Mouse (Mus musculus): ENCODE data around the gene Esrrg.

Gene Esrrg

DNA sequence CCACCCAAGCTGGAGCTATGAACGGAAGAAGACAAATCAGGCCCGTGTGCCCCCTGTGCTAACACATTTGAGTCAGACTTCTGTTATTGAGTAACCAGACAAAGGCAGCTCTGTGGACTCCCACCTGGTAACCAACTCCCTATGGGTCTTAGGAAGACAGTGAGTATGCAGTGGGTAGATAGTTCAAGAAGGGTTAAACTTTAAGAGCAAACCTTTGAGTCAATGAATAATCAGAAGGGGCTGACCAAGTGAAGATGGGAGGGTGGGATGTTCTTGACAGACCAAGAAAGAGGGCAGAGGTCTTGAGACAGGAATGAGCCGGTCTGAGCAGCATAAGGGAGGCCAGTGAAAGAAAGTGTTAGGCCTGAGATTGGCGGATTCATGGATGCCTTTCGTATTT is 214.8 kb downstream of the Esrrg start:
- in situ Hi-C loops (cut with MboI; ENCODE audit: low sequenced_read_pairs), result no loop called here

DNA sequence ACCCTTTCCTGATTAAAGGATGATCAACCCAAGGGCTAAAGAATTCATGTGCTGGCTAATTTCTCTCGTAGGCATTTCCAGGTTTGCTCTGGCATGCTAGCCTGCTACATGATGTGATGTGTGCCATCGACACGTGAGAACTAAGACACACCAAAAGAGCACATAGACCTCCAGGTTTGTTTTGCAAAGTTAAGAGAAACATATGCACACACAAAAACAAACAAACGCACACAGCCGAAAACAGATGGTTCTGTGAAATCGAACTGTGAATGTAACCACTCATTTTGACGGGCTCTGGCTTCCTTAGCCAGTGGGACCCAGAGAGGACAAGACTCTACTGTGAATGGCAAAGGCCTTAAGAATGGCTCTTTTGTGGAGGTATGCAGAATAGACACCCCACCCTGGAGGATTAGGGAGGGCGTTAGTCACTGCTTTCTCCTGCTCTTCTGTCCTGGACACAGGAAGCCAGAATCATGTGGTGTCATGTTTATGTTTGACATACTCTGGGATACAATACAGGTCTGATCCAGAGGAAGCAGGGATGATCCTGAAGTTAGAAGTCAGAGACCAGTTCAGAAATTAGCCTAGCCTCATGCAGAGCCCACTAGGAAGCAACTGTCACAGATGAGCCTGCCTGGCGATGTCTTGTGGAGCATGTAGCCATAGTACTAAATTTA is 217.0 kb downstream of the Esrrg start:
- in situ Hi-C loops (cut with MboI; ENCODE audit: low sequenced_read_pairs), result no loop called here

DNA sequence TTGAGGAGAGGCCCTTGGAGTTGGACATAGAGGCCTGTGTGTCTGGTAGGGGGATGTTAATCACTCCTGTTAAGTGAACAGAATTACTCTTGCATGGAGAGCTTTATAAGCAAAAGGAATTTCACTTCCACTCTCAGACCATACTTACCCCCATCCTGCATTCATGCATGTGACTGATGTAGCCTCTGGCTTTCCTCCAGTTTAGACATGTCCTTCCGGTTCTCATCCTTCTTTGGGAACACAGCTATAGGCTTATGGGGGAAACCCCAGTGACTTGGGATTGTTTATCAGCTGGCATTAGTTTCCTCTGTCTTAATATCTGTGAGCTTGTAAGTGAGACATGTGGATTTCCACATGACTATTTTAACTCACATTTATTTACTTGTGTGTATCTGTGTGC is 217.5 kb downstream of the Esrrg start:
- in situ Hi-C loops (cut with MboI; ENCODE audit: low sequenced_read_pairs), result no loop called here

DNA sequence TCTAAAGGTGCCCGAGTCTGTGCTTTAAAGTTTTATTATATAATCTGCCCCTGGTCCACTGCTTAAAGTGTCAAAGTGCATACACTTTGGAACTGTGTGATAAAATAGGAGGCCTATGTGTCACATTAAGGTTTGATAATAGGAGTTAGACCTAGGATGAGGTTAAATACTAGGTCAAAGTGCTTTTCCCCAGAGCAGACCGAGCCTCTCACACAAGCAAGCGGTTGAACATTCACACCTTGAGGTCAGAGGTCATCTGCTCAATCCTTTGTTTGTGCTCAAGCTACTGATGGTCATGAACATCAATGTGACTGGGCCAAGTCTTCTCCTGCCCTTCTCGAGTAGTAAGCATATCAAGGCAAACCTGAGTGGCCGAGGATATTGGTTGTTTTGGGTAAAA is 218.3 kb downstream of the Esrrg start:
- in situ Hi-C loops (cut with MboI; ENCODE audit: low sequenced_read_pairs), result no loop called here

- in situ Hi-C loops (cut with MboI; ENCODE audit: low sequenced_read_pairs), result no loop called here
These were observed 222.3 kb downstream of the Esrrg start for GRCm38 (mm10) chr1:187830937-187831336.

- in situ Hi-C loops (cut with MboI; ENCODE audit: low sequenced_read_pairs), result no loop called here
These were observed 224.3 kb downstream of the Esrrg start for GRCm38 (mm10) chr1:187832851-187833250.

DNA sequence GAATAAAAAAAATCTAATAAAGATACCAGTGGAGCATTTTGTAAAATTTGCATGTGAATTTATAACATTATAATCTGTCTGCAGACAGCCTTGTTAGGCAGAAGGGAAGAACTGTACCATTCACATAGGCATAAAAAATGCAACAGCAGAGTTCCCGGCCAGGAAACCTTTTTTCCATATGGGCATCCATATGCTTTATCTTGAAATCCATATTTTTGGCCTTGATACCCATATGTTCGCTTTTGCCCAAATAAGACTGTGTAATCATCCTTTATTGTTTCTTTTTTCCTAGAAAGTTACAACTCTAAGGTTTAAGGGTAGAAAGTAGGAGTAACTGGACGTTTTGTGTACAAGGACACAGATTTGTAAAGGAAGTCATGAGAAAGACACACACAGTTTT is 226.0 kb downstream of the Esrrg start:
- in situ Hi-C loops (cut with MboI; ENCODE audit: low sequenced_read_pairs), result no loop called here

DNA sequence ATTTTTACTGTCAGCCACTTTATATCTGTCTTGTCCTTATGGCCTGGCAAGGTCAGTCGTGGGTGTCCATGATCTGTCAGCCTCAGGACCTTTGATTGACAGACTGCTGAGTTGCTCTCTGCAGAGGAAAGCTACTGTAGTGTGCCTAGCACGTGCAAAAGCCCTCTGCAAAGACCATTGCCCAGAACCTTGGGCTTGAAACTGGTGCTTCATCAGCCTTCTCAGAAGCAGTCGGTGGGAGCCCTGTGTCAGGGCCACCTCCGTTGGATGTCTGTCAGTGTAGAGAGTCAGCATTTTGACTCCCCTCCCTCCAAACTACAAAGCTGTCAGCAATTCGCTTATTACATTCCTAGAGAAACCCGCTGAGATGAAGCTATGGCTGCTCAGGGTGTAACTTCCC is 227.8 kb downstream of the Esrrg start:
- in situ Hi-C loops (cut with MboI; ENCODE audit: low sequenced_read_pairs), result no loop called here

GRCm38 (mm10) chr1:187836876-187837275 is 228.3 kb downstream of the Esrrg start:
- in situ Hi-C loops (cut with MboI; ENCODE audit: low sequenced_read_pairs), result no loop called here

GRCm38 (mm10) chr1:187841629-187842028 is 233.0 kb downstream of the Esrrg start:
- in situ Hi-C loops (cut with MboI; ENCODE audit: low sequenced_read_pairs), result no loop called here

- in situ Hi-C loops (cut with MboI; ENCODE audit: low sequenced_read_pairs), result no loop called here
These were observed 234.1 kb downstream of the Esrrg start for GRCm38 (mm10) chr1:187842702-187843101.

GRCm38 (mm10) chr1:187854148-187854547 is 245.6 kb downstream of the Esrrg start:
- in situ Hi-C loops (cut with MboI; ENCODE audit: low sequenced_read_pairs), result no loop called here

DNA sequence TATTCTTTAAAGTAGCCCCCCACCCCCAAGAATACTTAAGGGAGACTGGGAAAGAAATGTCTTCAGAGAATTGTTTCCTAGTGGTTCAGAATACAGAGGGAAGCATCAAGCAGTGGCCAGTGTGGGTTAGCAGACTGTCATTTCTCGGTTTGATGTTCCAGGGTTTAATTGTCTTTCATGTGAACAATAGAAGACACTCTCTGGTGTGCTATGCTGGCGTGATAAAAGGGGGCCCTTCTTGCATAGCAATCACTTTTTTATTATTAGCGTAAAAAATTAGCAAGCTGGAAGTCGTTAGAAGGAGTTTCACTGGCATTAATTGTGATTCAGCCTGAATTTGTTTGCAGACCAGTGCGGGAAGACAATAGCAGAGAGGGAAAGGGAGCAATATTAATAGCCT is 253.7 kb downstream of the Esrrg start:
- in situ Hi-C loops (cut with MboI; ENCODE audit: low sequenced_read_pairs), result no loop called here

- in situ Hi-C loops (cut with MboI; ENCODE audit: low sequenced_read_pairs), result no loop called here
These were observed 259.8 kb downstream of the Esrrg start for GRCm38 (mm10) chr1:187868427-187868826.

DNA sequence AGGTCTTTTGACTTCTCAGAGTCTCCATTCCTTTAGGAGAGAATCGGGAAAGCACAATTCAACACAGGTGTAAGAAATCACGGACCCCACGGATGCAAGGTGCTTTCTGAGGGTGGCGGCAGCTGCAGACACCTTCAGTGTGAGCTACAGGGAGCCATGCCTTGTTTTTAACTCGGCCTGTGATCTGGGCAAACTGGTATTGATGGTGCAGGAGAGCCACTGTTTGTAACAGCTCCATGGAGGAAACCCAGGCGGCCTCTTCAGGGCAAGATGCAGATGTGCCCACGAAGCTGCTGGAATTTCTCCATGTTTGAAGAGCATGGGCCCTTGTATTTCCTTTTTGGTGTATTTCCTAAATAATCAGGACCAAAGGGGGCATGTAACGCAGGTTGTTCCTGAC is 263.6 kb downstream of the Esrrg start:
- in situ Hi-C loops (cut with MboI; ENCODE audit: low sequenced_read_pairs), result no loop called here

DNA sequence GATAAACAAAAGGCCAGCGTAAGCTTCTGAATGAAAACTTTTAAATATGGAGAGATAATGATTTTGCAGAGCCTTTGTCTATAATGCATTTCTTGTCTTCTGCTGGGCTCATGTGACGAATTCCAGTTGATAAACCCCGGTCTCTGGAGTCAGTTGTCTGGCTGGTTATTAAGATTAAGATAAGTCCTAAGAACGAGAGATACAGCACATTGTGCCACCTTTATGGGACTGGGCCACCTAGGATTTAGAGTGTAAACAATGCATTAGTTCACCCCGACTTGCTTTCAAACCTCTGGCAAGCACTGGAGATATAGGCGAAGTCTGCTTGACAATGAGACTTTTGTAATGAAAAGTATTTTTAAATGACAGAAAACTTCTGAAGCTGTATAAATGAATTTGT is 264.2 kb downstream of the Esrrg start:
- in situ Hi-C loops (cut with MboI; ENCODE audit: low sequenced_read_pairs), result no loop called here

DNA sequence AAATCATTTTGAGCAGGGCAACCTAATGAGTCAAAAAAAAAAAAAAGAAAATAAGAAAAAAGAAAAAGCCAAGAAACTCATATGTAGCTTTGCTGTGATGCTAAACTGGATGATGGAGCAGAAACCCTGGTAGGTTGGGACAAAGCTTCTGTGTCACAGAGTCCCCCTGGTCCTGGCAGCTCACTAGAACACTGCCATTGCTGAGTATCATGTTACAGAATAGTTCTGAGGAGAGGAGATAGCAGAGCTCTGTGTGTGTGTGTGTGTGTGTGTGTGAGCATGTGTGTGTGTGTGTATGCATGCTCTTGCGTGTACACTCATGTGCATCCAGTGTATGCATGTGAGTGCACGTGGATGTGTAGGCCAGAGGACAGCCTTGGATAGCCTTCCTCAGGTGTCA is 265.2 kb downstream of the Esrrg start:
- in situ Hi-C loops (cut with MboI; ENCODE audit: low sequenced_read_pairs), result no loop called here

- in situ Hi-C loops (cut with MboI; ENCODE audit: low sequenced_read_pairs), result no loop called here
These were observed 278.7 kb downstream of the Esrrg start for GRCm38 (mm10) chr1:187887270-187887669.

GRCm38 (mm10) chr1:187888142-187888541 is 279.6 kb downstream of the Esrrg start:
- in situ Hi-C loops (cut with MboI; ENCODE audit: low sequenced_read_pairs), result no loop called here

DNA sequence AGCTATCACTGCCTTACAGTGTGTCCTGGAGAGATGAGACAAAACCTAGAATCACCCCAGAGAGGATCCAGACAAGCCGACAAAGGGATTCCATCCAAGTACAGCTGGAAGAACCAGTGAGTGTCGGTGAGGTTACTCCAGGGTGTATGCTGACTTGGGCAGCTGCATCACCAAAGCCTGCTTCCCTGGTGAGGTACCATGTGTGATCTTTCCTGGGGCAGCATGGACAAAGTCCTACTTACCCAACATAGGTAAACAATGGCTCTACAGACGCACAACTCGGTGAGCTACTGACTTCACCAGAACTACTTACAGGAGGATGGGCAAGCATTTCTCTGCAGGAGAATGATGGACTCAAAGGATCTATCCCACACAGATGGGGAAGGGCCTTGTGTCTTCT is 280.5 kb downstream of the Esrrg start:
- in situ Hi-C loops (cut with MboI; ENCODE audit: low sequenced_read_pairs), result no loop called here

GRCm38 (mm10) chr1:187891262-187891661 is 282.7 kb downstream of the Esrrg start:
- in situ Hi-C loops (cut with MboI; ENCODE audit: low sequenced_read_pairs), result no loop called here

DNA sequence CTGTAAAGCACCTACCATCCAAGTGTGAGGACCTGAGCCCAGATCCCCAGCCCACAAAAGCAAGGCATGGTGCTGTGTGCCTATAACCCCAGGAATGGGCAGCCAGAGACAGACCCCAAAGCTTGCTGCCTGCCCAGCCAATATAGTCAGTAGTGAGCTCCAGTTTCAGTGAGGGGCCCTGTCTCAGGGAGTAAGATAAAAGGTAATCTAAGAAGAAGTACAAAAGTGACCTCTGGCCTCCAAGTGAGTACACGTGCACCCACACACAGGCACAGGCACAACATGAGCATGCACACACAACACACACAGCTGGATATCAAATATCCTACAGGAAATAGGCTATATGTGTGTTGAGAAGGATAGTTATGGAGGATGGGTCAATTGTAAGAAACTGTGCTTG is 286.9 kb downstream of the Esrrg start:
- in situ Hi-C loops (cut with MboI; ENCODE audit: low sequenced_read_pairs), result no loop called here

DNA sequence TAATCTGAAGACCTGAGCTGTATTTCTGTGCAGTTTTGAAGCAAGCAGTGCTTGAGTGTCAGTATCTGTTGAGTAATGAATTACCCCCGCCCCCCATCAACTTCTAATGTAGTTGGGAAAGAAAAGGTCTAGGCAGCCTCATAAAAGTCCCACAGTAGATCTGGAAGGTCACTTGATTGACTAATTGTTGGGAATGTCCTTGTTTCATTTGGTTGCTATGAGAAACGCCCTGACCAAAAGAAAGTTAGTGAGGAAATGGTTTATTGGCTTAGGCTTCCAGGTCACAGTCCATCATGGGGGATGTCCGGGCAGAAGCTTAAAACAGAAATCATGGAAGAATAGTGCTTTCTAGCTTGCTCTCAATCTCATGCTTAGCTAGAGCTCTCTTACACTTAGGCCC is 287.7 kb downstream of the Esrrg start:
- in situ Hi-C loops (cut with MboI; ENCODE audit: low sequenced_read_pairs), result no loop called here

Data from CH12F3 (cell line).